Mouse (Mus musculus) heart, postnatal 0 days (tissue): ENCODE results near the gene Rbpms2.

Experiments
- CTCF ChIP-seq: IDR thresholded peaks from 2 replicates; pipeline ENCODE4 v1.5.1; 2016; ENCODE audit warnings: antibody characterized with exemption, control low read depth, low read depth
- EP300 ChIP-seq: IDR thresholded peaks from 2 replicates; pipeline ENCODE4 v1.6.1; 2016; ENCODE audit warnings: antibody characterized with exemption, low read depth

GRCm38 (mm10) chr9:65671431-65671931 lies 42.0 kb downstream of the Rbpms2 start:
- TF ChIP-seq EP300 (0 out of 2 replicates have a peak, but pooled peaks have one; percentile 24), CTCF (no peak)
